Mouse (Mus musculus) gastrocnemius, adult 18-20 months (tissue): ENCODE measurements around the gene Clstn2. TPM values are rescaled to one million over a fixed set of nuclear protein-coding genes. Genes with fewer than 3 reads are reported as not detected.

Experiments used
- DNase-seq: peaks from one replicate; pipeline ENCODE4 v3.0.0; 2021; ENCODE audit warnings: low spot score
- total RNA-seq, 2 experiments: library from RNA; stranded (reverse); gene quantifications; 2 replicates each; pipeline ENCODE4 v1.2.3; 2021

Gene Clstn2
- total RNA-seq, 2 experiments from 2014 or later, result 0.41 to 0.74 TPM

- DNase-seq, result no peak
Measured at GRCm38 (mm10) chr9:97953746-97954359, 79.1 kb downstream of the Clstn2 start.

DNA sequence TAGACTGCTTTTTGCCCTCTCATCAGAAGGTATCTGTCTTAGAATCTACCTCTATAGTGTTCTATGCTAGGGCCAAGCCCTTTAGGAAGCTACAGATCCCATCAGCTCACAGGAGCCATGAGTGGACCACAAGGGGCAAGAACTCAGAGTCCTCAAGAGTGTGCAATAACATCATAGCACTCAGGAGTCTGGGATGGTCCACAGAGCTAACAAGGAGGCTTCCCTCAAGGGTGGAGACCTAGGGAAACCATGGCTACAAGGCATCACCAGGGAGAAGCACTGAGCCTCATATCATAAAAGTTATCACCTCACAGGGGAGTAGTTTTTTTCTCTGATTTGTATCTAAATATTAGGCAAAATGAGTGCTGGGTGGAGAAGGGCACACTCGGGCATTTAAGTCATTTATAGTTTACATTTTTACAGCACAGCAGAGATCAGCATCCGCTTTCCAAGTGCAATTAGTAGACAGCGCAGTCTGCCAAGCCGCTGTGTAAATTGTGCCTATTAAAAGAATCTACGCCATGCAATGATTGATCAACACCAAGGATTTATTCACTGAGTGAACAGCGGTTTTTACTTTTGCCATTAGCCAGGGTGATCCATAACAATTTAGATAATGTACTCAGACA is 82.5 kb downstream of the Clstn2 start:
- DNase-seq, result no peak

DNA sequence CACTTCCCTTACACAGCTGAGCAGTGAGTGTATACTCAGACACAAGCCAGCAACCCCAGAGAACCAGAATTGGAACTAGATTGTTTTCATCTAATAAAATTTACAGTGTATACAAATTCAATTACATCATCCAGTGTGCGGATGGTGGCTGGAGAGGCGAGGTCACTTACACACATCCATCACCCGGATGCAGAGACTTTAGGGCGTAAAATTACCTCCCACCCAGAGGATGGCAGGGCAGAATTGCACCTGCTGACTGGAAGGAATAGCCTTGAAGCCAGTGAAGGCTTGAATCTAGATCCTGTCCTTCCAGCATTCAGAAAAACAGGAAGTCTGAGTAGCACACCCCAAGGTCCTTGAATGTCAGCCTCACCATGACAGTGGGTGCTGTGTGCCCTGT is 113.7 kb downstream of the Clstn2 start:
- no peak for DNase-seq

DNA sequence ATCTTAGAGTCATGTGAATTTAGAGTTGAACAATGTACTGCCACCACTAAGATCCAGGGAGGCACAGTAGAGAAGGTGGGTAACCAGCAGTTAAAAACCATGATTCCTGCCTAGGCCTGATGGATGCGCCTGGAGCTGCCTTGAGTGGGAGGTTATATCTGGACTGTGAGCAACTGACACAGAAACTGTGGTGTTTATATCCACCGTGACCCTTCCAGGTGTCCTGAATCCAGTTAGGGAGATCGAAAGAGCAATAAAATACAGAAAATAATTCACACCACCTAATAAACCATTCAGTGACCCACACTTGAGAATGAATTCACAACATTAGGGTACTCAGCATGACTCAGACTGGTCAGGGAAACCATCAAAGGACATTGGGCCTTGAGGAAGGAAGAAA is 141.6 kb downstream of the Clstn2 start:
- no peak for DNase-seq

- DNase-seq, result no peak
Measured at GRCm38 (mm10) chr9:97883336-97883735, 149.6 kb downstream of the Clstn2 start.

- no peak for DNase-seq
Measured at GRCm38 (mm10) chr9:97867013-97867700, 165.8 kb downstream of the Clstn2 start.

- no peak for DNase-seq
Measured at GRCm38 (mm10) chr9:97852859-97853258, 180.1 kb downstream of the Clstn2 start.

- peak; percentile 21 for DNase-seq
Measured at GRCm38 (mm10) chr9:97847873-97848838, 184.8 kb downstream of the Clstn2 start.

DNA sequence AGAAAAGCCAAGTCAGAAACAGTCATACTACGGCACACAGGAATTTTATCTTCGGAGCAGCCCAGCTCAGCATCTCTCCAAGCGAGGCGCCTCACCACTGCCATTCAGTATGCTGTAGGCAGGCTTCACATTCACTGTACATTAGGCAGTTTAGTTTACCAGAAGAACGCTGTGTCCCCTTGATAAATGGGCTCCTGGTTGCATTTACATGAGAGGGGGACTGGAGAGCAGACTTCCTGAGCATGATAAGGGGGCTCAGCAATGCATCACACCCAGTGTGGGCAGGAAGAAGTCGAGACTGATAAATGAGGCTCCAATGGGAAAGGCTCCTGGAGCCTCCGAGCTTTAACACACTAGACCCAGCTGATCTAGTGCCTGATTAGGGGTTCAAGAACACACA is 190.9 kb downstream of the Clstn2 start:
- DNase-seq, result no peak

- DNase-seq, result no peak
Measured at GRCm38 (mm10) chr9:97831216-97831615, 201.8 kb downstream of the Clstn2 start.

- no peak for DNase-seq
Measured at GRCm38 (mm10) chr9:97829919-97830318, 203.1 kb downstream of the Clstn2 start.

DNA sequence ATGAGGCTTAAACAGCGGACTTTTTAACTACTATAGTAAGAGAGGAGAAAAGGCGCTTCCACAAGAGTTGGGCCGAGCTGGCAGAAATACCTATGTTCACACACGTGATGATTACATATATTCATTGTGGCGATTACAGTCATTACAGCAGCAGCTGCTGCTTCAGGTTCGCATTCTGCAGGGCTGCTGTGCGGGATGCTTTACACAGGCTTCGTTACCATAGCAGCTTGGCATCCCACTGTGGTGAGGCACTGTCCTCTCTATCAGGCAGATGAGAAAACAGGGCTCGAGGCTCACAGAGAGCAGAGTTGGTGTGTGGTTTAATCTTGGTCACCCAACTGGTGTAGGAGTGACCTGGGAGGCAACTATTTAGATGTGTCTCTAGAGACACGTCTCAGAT is 205.3 kb downstream of the Clstn2 start:
- no peak for DNase-seq

DNA sequence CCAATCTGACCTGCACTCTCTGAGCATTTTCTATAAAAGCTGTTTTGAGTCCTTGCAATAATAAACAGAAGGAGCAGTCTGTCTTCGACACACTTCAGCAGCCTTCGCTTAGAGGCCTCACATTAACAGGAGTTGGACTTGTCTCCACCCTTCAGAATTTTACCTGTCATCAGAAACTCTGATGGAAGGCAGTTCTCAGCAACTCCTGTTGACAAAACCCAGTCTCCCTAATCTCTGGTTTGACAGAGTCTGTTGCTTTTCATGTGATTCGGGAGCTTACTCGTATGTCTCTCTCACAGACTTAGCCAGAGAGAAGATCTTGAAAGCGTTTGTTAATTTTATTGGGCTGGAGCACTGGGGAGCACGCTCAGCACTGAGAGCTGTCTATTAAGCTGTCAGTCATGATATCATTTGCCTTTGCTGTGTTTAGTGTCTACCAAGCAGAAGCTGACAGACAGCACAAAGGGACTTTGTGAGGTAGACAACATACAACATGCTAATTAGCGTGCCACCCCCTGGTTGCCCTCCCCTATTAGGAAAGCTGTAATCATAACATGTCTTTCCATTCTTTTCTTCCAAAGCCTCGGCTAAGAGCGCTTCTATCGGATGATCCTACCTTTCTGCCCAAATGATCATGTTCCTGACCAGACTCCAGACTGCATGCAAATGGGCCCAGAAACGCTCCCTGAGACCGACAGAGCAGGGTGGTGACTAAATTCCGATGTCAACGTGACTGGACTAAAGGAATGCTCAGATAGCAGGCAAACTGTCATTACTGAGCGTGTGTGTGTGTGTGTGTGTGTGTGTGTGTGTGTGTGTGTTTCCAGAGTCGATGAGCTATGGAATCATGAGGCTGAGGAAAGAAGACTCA is 206.7 kb downstream of the Clstn2 start:
- DNase-seq, result no peak

GRCm38 (mm10) chr9:97817116-97817515 is 215.9 kb downstream of the Clstn2 start:
- no peak for DNase-seq

DNA sequence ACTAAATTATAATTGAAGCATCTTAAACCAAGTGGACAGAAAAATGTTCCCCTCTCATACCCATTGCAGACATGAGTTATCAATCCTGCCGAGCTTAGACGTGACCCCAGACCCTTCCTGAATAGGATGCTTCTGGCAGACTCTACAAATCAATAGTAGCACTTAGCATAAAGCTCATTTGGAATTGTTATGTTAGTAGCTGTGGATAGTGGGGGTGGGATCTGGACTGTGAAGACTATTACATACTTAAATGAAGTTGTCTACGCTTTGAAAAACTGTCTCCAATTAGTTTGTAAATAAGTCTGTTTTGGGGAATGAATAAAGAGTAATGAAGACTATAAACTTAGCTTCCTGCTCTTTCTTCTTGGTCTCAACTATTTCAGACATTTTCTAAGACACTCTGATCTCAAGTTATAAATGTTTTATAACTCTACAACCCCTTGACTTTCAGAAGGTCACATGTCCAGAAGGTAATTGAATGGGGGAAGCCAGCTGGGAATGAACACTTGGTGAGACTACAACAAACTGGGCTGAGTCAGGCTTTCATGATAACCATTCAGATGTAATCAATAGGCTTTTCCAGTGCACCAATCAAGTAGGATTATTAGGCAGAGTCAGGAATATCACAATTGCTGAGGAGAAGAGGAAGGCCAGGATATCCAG is 216.7 kb downstream of the Clstn2 start:
- DNase-seq, result no peak

DNA sequence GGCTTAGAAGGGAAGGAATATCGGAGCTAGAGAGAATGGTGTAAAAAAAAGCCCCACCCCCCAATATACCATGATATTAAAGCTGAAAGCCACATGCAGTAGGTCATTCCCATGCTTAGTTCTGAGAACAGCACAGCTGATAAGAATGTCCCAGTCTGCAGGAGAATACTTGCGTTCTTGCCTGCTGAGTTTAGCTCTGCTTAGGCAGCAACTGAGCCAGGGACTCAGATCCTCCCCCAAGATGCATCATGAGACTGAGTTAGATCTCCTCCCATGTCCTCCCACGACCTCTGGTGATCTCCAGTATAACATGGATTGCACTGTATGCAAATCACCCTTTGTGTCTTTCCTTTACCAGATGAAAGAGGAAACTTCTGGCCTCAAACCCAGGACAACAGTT is 219.8 kb downstream of the Clstn2 start:
- no peak for DNase-seq

DNA sequence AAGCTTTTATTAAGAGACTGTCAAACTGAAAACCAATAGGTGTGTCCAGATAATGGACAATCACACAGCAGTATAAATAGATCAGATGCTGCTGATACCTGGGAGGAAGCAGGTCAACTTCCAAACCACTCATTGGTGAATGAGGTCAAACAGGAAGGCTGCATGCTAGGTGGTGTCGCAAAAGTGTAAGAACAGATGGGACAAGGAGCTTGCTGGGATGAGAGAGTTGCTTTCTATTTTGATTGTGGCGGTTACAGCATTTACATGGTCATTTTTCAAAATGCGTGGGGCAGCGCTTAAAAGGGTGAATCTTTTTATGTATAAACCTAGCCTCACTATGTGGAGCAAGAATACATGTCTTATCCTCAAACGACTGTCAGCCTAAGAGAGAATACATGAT is 225.9 kb downstream of the Clstn2 start:
- no peak for DNase-seq

- no peak for DNase-seq
Measured at GRCm38 (mm10) chr9:97793661-97794060, 239.3 kb downstream of the Clstn2 start.

DNA sequence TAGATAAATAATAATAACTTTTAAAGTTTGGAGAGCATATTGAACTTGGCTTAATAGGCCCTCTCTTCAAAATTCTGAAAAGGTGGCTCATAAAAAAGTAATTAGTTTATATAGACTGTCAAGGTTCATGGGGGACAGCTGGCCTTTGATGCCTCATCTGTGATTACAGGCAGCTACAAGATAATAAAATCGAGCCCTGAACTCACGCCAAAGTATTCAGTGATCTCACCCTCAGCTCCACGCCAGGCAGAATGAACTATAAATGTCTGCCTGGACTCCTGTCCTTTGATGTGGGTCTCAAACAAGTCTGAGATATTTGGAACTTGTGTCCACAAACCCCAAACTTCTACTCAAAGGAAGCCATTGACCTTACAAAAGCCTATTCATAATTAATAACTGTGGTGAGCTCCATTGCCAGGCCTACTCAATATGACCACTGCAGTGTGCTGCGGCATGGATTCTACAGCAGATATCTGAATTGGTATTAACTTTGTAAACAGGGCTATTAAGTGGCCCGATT is 244.8 kb downstream of the Clstn2 start:
- no peak for DNase-seq

- no peak for DNase-seq
Measured at GRCm38 (mm10) chr9:97780032-97780616, 252.9 kb downstream of the Clstn2 start.
